Mouse (Mus musculus) forebrain, postnatal 0 days (tissue): ENCODE measurements around the gene Ano6. TPM values are rescaled to one million over a fixed set of nuclear protein-coding genes. Genes with fewer than 3 reads are reported as not detected.

Experiments
- ATAC-seq: fragments of 200-750 bp; cut with Nextera tagmentation; 2 replicates; pipeline ENCODE4 v1.8.0; 2017; ENCODE audit warnings: mild to moderate bottlenecking, moderate library complexity
- DNase-seq: peaks from one replicate; pipeline ENCODE4 v3.0.0-alpha.2; 2015
- H3K27ac ChIP-seq: fragments of 300-500 bp; sonication (generic); 2 replicates; pipeline ENCODE4 v1.5.1; 2014; ENCODE audit warnings: low read depth, mild to moderate bottlenecking, antibody characterized with exemption, low read length, moderate library complexity, mixed read lengths
- H3K27me3 ChIP-seq: fragments of 300-500 bp; sonication (generic); 2 replicates; pipeline ENCODE4 v1.6.1; 2014; ENCODE audit warnings: mild to moderate bottlenecking, low read length, mixed read lengths; ENCODE audit not compliant: insufficient read depth
- H3K36me3 ChIP-seq: fragments of 300-500 bp; sonication (generic); 2 replicates; pipeline ENCODE4 v1.6.1; 2014; ENCODE audit warnings: mild to moderate bottlenecking, moderate library complexity; ENCODE audit not compliant: insufficient read depth
- H3K4me1 ChIP-seq: fragments of 300-500 bp; sonication (generic); 2 replicates; pipeline ENCODE4 v1.6.1; 2014; ENCODE audit warnings: antibody characterized with exemption; ENCODE audit not compliant: insufficient read depth
- H3K4me2 ChIP-seq: fragments of 300-500 bp; sonication (generic); 2 replicates; pipeline ENCODE4 v1.6.1; 2014; ENCODE audit warnings: low read depth, mild to moderate bottlenecking, moderate library complexity
- H3K4me3 ChIP-seq: fragments of 300-500 bp; sonication (generic); 2 replicates; pipeline ENCODE4 v1.5.1; 2014; ENCODE audit warnings: low read depth, low read length, mixed read lengths
- H3K9ac ChIP-seq: fragments of 300-500 bp; sonication (generic); 2 replicates; pipeline ENCODE4 v1.6.1; 2014; ENCODE audit warnings: mild to moderate bottlenecking
- H3K9me3 ChIP-seq: fragments of 300-500 bp; sonication (generic); 2 replicates; pipeline ENCODE4 v1.6.1; 2016; ENCODE audit warnings: low read length
- CTCF ChIP-seq: sonication (generic); IDR thresholded peaks from 2 replicates; pipeline ENCODE4 v1.5.1; 2016; ENCODE audit warnings: antibody characterized with exemption, control low read depth, low read depth
- WGBS: fragments of 180-500 bp; shearing (Covaris S2); extraction: QIAGEN DNeasy Blood & Tissue Kit; methylation state at CpG from one replicate; pipeline ENCODE4 v1.1.7; 2014; 5-methylcytosine and 5-hydroxymethylcytosine counted together
- polyA plus RNA-seq: library from polyadenylated mRNA; unstranded; fragments of >200 nt; fragmentation: Nextera tagmentation; extraction: Ambion mirVana; gene quantifications from 2 replicates; pipeline ENCODE4 v1.2.1, GENCODE M21; 2015
- total RNA-seq: library from RNA; depleted of rRNA; stranded (reverse); fragments of >200 nt; gene quantifications from 2 replicates; pipeline ENCODE4 v1.2.3, GENCODE M21; 2014

The Ano6 gene
- total and polyA plus RNA-seq, 2 experiments from 2014 or later: 17.2 to 32.6 TPM

DNA sequence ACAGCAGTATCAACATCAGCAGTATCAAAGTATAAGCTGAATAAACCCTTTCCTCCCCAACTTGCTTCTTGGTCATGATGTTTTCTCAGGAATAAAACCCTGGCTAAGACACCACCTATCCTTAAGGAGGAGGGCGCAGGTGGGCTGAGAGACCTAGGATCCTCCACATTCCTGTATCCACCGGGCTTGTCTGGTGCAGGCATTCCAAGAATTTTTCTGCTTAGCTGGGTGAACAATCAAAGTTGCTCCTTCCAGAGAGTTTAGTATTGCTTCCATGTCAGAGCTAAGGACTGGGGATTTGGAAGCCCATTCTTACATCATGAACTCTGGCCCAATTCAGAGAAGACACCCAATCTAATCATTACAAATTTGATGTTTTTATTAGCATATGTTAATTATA is 53.8 kb downstream of the Ano6 start:
- TF ChIP-seq CTCF: no peak
- H3K4me3 ChIP-seq: no peak overlapping the region
- WGBS: 68% methylated on average over 2 of the region's 2 CpGs
- H3K4me2 ChIP-seq: no peak overlapping the region
- DNase-seq (no peak), ATAC-seq (no peak)
- no peaks in the 10 kb centered on the region for H3K36me3 ChIP-seq
- no peaks in the 10 kb centered on the region for H3K9me3 ChIP-seq
- H3K9ac ChIP-seq: no peak overlapping the region
- no peak overlapping the region for H3K27ac ChIP-seq
- no peaks in the 10 kb centered on the region for H3K27me3 ChIP-seq
- no peaks in the 10 kb centered on the region for H3K4me1 ChIP-seq

DNA sequence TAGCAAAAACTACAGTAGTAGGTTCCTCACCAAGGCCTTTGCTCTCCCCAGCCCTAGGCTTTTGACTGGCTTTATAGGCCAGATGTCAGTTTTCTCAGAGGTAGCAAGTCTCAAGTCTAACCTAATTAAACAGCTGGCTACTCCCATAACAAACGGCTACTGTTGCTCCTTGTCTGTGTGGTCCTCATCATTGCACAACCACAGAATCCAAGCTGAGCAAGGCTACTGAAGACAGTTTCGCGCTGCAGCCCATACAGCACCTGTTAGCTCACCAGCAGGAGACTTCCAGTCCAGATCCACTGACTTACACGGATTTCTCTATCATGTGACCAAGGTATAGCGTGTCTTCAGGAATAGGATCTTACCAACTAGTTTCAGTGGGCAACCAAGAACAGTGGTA is 55.5 kb downstream of the Ano6 start:
- 86% methylated on average over 5 of the region's 5 CpGs for WGBS
- Histone ChIP-seq H3K27ac (no peak overlapping the region), H3K9ac (no peak overlapping the region)

DNA sequence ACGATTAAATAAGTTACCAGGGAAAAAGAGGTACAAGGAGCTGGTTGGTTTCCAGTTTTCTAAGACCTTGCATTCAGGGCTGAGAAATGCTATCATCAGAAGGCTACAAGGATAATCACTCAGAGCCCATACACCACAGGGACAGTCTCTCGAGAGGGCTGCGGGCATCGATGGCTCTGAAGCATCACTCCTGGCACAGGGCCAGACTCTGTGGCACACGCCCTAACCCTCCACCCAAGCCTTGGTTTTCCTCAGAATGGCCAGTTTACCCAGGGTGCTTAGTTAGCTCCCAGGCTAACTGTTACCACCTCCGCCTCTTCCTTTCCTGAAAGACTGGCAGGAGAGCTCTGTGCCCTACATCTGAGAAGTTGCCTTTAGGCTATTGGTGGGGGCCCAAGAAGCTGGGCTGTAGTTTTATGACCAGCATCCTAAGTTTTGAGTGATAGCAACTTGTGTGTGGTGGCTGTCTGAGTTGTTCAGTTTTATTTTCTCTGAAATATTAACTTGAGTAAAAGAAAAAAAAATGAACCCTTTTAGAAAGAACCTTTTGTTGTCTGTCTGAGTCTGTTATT is 57.9 kb downstream of the Ano6 start:
- 59% methylated on average over 6 of the region's 6 CpGs for WGBS

More for the DNA sequence above, 55.5 kb downstream of the Ano6 start:
- no peak for DNase-seq
- no peak for TF ChIP-seq CTCF
- Histone ChIP-seq H3K27me3 (no peaks in the 10 kb centered on the region), H3K4me1 (no peaks in the 10 kb centered on the region), H3K36me3 (no peaks in the 10 kb centered on the region), H3K4me2 (no peak overlapping the region), H3K4me3 (no peak overlapping the region), H3K9me3 (no peaks in the 10 kb centered on the region)
- no peak for ATAC-seq

DNA sequence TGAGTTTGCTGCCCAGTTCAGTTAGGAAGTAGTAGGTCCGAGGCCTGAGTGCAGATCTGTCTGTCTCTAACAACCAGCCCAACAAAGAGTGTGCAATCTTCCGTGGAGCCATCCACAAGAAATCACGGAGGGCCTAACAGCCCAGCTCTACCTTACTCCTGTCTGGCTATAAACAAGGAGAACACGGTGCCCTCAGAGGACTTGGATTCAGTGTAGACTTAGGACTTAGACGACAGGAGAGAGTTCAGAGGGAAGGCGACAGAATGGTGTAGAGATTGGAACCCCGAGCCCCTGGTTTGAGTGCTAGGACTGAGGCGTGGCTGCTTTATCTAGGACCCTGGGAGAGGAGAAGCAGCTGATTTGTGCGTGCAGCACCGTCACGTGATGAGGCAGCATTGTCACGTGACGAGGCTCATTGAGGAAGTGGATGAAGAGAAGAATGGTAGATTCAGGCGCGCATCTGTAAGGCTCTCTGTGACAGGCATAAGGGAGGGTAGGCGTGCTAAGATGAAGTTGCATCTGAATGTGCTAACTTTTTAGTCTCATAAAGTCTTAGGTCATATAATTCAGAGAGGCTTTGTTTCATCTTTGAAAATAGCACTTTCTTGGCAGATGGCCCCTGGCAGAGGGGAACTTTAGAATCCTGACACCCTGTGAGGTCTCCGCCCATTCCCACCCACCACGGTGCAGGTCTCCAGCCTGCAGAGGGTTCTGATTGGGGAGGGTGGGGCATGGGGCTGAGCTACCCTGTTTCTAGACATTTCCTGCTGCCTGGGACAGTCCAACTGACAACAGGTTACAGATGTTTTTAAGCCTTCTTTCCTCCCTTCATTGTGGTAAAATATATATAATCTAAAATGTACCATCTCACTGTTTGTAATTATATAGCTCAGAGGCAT is 59.1 kb downstream of the Ano6 start:
- no peak overlapping the region for H3K4me2 ChIP-seq
- no peaks in the 10 kb centered on the region for H3K4me1 ChIP-seq
- H3K36me3 ChIP-seq: no peaks in the 10 kb centered on the region
- H3K9ac ChIP-seq: no peak overlapping the region
- no peaks in the 10 kb centered on the region for H3K9me3 ChIP-seq
- ATAC-seq (no peak), DNase-seq (no peak)
- WGBS: 75% methylated on average over 18 of the region's 18 CpGs
- TF ChIP-seq CTCF: no peak
- no peak overlapping the region for H3K27ac ChIP-seq
- H3K27me3 ChIP-seq: no peaks in the 10 kb centered on the region
- no peak overlapping the region for H3K4me3 ChIP-seq

More for the DNA sequence above, 57.9 kb downstream of the Ano6 start:
- Histone ChIP-seq H3K36me3 (no peaks in the 10 kb centered on the region), H3K27me3 (no peaks in the 10 kb centered on the region), H3K27ac (no peak overlapping the region), H3K4me3 (no peak overlapping the region), H3K9ac (no peak overlapping the region), H3K4me1 (no peaks in the 10 kb centered on the region), H3K9me3 (no peaks in the 10 kb centered on the region), H3K4me2 (no peak overlapping the region)
- no peak for TF ChIP-seq CTCF
- no peak for DNase-seq
- ATAC-seq: no peak

DNA sequence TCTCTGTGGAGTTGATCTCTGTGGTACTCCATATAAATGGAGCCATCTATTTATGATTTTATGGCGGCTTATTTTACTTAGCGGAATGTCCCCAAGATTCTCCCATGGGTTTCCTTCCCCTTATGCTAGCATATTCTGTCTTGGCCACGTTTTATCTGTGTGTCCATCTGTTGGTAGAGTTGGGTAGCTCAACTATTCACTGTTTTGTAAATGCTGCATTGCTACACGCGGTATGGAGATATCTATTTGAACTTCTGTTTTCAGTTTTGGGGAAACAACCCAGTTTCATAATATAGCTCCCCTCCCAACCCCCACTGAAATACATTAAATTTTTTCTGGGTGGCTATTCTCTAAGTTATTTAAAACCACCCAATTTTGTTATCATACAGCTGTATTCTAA is 59.9 kb downstream of the Ano6 start:
- Histone ChIP-seq H3K36me3 (no peaks in the 10 kb centered on the region), H3K9ac (no peak overlapping the region), H3K4me3 (no peak overlapping the region), H3K9me3 (no peaks in the 10 kb centered on the region), H3K4me2 (no peak overlapping the region), H3K27me3 (no peaks in the 10 kb centered on the region), H3K27ac (no peak overlapping the region), H3K4me1 (no peaks in the 10 kb centered on the region)
- ATAC-seq (no peak), DNase-seq (no peak)
- 92% methylated on average over 5 of the region's 5 CpGs for WGBS
- 0 out of 2 replicates have a peak, but pooled peaks have one; percentile 5 for TF ChIP-seq CTCF

DNA sequence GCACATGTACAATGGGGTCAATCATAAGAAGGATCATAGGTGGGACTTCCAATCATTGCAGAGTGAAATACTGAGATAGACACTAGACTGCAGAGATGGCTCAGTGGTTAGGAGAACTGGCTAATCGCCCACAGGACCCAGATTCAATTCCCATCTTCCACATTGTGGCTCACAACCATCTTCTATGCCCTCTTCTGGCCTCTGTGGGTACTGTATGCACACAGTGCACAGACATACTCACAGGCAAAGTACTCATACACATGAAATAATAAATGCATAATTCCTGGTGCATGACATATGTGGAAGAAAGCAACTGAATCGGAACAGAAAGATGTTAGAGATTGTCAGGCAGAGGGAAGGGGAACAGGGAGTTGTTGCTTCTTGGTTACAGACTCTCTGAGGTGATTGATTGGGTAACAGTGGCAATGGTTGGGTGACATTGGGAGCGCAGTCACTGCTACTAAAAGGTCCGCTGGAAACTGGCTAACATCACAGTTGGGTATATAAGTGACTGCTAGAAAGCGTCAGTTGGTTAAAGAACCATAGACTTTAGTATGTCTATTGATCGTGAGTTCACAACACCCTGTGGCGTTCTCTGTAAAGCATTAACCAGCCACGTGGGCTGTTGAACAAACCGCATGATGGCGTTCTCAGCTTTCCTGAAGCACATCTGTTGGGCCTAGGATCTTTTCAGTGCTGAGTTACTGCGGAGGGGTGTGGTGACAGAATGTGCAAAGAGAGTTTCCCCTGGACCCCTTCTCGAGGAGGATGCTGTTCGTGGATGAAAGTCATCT is 64.6 kb downstream of the Ano6 start:
- WGBS: 92% methylated on average over 13 of the region's 13 CpGs
- no peak overlapping the region for H3K4me2 ChIP-seq
- H3K27ac ChIP-seq: no peak overlapping the region
- DNase-seq (no peak), ATAC-seq (no peak)
- H3K9ac ChIP-seq: no peak overlapping the region
- TF ChIP-seq CTCF: no peak
- H3K27me3 ChIP-seq: no peaks in the 10 kb centered on the region
- no peaks in the 10 kb centered on the region for H3K9me3 ChIP-seq
- no peaks in the 10 kb centered on the region for H3K4me1 ChIP-seq
- no peaks in the 10 kb centered on the region for H3K36me3 ChIP-seq
- H3K4me3 ChIP-seq: no peak overlapping the region
